Mouse (Mus musculus) stomach, postnatal 0 days (tissue): Measurements from ENCODE around the gene Vps13d. TPM values are rescaled to one million over a fixed set of nuclear protein-coding genes. Genes with fewer than 3 reads are reported as not detected.

Experiments
- ATAC-seq: fragments of 200-750 bp; cut with Nextera tagmentation; 2 replicates; pipeline ENCODE4 v1.8.0; 2017; ENCODE audit not compliant: low FRiP score, low TSS enrichment
- DNase-seq: peaks from one replicate; pipeline ENCODE4 v3.0.0-alpha.2; 2016; ENCODE audit warnings: low spot score
- H3K27ac ChIP-seq: fragments of 300-500 bp; sonication (generic); replicated peaks from 2 replicates; pipeline ENCODE4 v1.5.1; 2014; ENCODE audit warnings: mild to moderate bottlenecking, control low read depth
- H3K27me3 ChIP-seq: fragments of 300-500 bp; sonication (generic); 2 replicates; pipeline ENCODE4 v1.6.1; 2014; ENCODE audit warnings: low read length; ENCODE audit not compliant: control insufficient read depth, insufficient read depth
- H3K36me3 ChIP-seq: fragments of 300-500 bp; sonication (generic); 2 replicates; pipeline ENCODE4 v1.6.1; 2014; ENCODE audit warnings: low read length, mixed read lengths; ENCODE audit not compliant: control insufficient read depth, insufficient read depth
- H3K4me1 ChIP-seq: fragments of 300-500 bp; sonication (generic); replicated peaks from 2 replicates; pipeline ENCODE4 v1.6.1; 2014; ENCODE audit warnings: antibody characterized with exemption; ENCODE audit not compliant: control insufficient read depth, insufficient read depth
- H3K4me2 ChIP-seq: fragments of 300-500 bp; sonication (generic); replicated peaks from 2 replicates; pipeline ENCODE4 v1.6.1; 2014; ENCODE audit warnings: low read depth, mild to moderate bottlenecking, control low read depth, moderate library complexity
- H3K4me3 ChIP-seq: fragments of 300-500 bp; sonication (generic); 2 replicates; pipeline ENCODE4 v1.5.1; 2014; ENCODE audit warnings: low read depth, low read length, control low read depth
- H3K9ac ChIP-seq: fragments of 300-500 bp; sonication (generic); 2 replicates; pipeline ENCODE4 v1.6.1; 2014; ENCODE audit warnings: mild to moderate bottlenecking, low read length, control low read depth, mixed read lengths
- H3K9me3 ChIP-seq: fragments of 300-500 bp; sonication (generic); 2 replicates; pipeline ENCODE4 v1.6.1; 2016; ENCODE audit warnings: low read length; ENCODE audit not compliant: control insufficient read depth
- CTCF ChIP-seq: IDR thresholded peaks from 2 replicates; pipeline ENCODE4 v1.5.1; 2016; ENCODE audit warnings: antibody characterized with exemption, low read depth, mild to moderate bottlenecking, moderate library complexity
- EP300 ChIP-seq: optimal IDR thresholded peaks from 2 replicates; pipeline ENCODE3; 2016; ENCODE audit warnings: antibody characterized with exemption
- WGBS: fragments of 180-500 bp; shearing (Covaris S2); extraction: QIAGEN DNeasy Blood & Tissue Kit; methylation state at CpG from one replicate; pipeline ENCODE4 v1.1.7; 2014; 5-methylcytosine and 5-hydroxymethylcytosine counted together
- polyA plus RNA-seq: library from polyadenylated mRNA; unstranded; fragments of >200 nt; fragmentation: Nextera tagmentation; extraction: Ambion mirVana; gene quantifications from 2 replicates; pipeline ENCODE4 v1.2.1, GENCODE M21; 2015

Vps13d gene
- polyA plus RNA-seq, 1 experiment from 2014 or later, result 7.2 TPM

DNA sequence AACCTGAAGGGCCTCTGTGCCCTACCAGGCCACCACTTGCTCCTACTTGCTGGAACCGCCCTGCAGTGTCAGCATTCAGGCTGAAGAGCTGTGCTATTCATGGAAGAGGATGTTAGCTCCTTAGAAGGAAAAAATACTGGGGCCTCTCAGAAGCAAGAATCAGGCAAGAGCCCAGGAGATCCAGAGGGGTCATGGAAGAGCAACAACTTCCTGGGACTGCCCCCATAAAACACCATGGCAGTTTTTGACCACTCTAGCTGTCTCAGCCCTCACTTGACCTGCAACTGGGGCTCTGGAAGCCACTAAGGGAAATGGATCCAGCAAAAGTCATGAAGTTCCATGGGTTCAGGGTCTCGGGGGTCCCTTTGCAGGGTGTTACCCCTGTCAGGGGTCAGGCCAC lies 20.6 kb upstream of the Vps13d start:
- 81% methylated on average over 2 of the region's 2 CpGs for WGBS
- DNase-seq (no peak), ATAC-seq (no peak)
- no peak overlapping the region for H3K4me3 ChIP-seq
- no peak overlapping the region for H3K4me2 ChIP-seq
- H3K9ac ChIP-seq, result peak overlapping the region; percentile 27; the same call in 1 of the 2 replicates
- H3K27ac ChIP-seq, result no peak overlapping the region
- H3K36me3 ChIP-seq, result no peaks in the 10 kb centered on the region; the same call in 1 of the 2 replicates
- TF ChIP-seq EP300, result no peak
- TF ChIP-seq CTCF, result no peak
- H3K9me3 ChIP-seq, result no peaks in the 10 kb centered on the region
- H3K27me3 ChIP-seq, result no peaks in the 10 kb centered on the region
- H3K4me1 ChIP-seq, result no peaks in the 10 kb centered on the region

DNA sequence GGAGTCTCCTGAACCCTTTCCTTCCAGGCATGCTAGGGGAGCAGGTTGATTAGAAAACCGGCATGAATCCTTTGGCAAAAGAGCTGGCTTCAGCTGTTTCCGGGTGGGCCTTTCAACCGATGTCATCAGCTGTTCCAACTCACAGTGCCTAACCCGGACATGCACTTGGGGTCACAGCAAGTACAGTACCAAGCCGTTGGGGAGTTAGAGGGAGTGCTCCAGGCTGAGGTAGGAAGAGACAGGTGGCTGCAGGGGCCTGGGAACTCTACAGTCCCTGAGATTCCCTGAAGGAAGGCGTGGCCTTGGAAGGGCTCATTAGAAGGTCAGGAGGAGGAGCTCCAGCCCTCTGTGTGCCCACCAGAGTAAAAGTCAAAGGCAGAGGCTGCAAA lies 20.0 kb upstream of the Vps13d start:
- ATAC-seq (peak; percentile 60), DNase-seq (no peak)
- Histone ChIP-seq H3K9me3 (no peaks in the 10 kb centered on the region), H3K9ac (peak overlapping the region; percentile 27; the same call in 1 of the 2 replicates), H3K4me2 (no peak overlapping the region), H3K27me3 (no peaks in the 10 kb centered on the region), H3K4me3 (no peak overlapping the region), H3K36me3 (no peaks in the 10 kb centered on the region; the same call in 1 of the 2 replicates), H3K4me1 (no peaks in the 10 kb centered on the region), H3K27ac (peak overlapping the region; percentile 53; the same call in 1 of the 2 replicates)
- WGBS, result 28% methylated on average over 6 of the region's 6 CpGs
- TF ChIP-seq CTCF (no peak), EP300 (no peak)

DNA sequence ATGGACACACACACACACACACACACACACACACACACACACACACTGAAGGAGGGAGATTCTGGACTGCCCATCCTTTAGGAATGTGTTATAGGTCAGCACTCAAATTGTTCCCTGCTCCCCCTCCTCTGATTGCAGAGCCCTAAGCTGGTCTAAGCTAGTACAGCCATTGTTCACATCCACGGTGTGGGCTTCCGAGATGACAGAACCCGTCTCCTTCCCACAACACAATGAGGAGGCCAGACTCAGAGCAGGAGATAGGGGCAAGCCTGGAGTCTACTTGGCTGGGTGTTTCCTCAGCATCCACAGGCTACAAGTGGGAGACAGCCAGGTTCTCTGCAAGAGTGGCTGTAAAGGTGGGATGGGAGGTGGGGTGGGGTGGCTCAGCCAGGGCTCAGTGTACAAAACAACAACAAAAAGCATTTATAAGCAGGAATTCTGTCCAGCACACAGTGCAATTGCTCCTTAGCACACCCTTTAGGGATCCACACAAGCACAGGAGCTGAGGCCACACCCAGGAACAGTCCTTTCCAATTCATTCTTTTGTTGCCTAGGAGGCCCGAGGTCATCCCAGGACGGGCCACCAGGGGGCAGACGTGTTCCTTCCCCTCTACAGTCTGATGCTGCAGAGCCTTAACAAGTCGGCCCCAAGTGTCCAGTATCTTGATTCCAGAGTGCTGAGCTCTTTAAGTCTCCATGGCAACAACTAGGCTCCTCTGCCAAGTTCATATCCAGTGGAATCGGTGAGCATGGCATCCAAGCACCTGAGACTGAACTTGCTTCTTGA lies 19.4 kb upstream of the Vps13d start:
- H3K27ac ChIP-seq, result no peak overlapping the region
- peak; percentile 96 for TF ChIP-seq CTCF
- TF ChIP-seq EP300, result no peak
- H3K36me3 ChIP-seq, result no peaks in the 10 kb centered on the region; the same call in 1 of the 2 replicates
- WGBS, result 29% methylated on average over 8 of the region's 8 CpGs
- ATAC-seq (peak; percentile 85), DNase-seq (peak; percentile 93)
- no peaks in the 10 kb centered on the region for H3K4me1 ChIP-seq
- H3K4me3 ChIP-seq, result no peak overlapping the region
- no peak overlapping the region for H3K9ac ChIP-seq
- no peaks in the 10 kb centered on the region for H3K27me3 ChIP-seq
- H3K4me2 ChIP-seq, result no peak overlapping the region
- H3K9me3 ChIP-seq, result no peaks in the 10 kb centered on the region

DNA sequence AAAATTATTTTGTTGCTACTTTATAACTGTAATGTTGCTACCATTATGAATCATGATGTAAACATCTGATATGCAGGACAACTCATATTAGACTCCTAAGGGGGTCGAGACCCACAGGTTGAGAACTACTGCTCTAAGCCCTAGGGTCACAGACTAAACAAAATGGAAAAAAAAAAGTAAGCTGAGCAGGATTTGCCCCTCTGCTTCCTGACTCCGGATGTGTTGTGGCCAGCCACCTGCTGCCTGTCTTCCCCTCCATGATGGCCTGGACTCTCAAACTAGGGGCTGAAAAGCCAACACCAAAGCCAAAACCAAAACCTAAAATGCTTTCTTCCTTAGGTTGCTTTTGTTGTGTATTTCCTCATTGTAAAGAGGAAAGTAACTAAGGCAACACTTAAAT lies 16.3 kb upstream of the Vps13d start:
- Histone ChIP-seq H3K4me1 (no peaks in the 10 kb centered on the region), H3K9ac (no peak overlapping the region), H3K9me3 (no peaks in the 10 kb centered on the region), H3K27me3 (no peaks in the 10 kb centered on the region), H3K4me2 (no peak overlapping the region), H3K27ac (no peak overlapping the region), H3K4me3 (no peak overlapping the region), H3K36me3 (no peaks in the 10 kb centered on the region)
- ATAC-seq (no peak), DNase-seq (no peak)
- 57% methylated on average over 2 of the region's 2 CpGs for WGBS
- TF ChIP-seq CTCF, result no peak
- TF ChIP-seq EP300, result no peak

DNA sequence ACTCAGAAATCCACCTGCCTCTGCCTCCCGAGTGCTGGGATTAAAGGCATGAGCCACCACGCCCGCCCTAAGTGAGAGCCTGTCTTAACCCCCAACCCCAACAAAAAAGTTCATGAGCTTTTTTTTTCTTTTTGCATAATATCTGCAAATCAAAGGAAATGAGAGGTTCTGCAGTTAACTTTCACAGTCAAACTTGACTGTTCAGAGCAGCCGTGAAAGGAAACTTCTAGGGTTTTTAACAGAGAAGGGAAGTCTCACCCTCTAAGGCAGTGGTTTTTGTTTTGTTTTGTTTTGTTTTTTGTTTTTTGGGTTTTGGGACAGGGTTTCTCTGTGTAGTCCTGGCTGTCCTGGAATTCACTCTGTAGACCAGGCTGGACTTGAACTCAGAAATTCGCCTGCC lies 15.8 kb upstream of the Vps13d start:
- H3K27ac ChIP-seq, result no peak overlapping the region
- no peak for TF ChIP-seq EP300
- TF ChIP-seq CTCF, result no peak
- no peak for DNase-seq
- no peak overlapping the region for H3K4me3 ChIP-seq
- H3K9ac ChIP-seq, result no peak overlapping the region
- H3K36me3 ChIP-seq, result no peaks in the 10 kb centered on the region
- no peaks in the 10 kb centered on the region for H3K4me1 ChIP-seq
- no peak overlapping the region for H3K4me2 ChIP-seq
- no peaks in the 10 kb centered on the region for H3K27me3 ChIP-seq
- ATAC-seq, result no peak
- no peaks in the 10 kb centered on the region for H3K9me3 ChIP-seq
- WGBS, result 91% methylated on average over 5 of the region's 5 CpGs

DNA sequence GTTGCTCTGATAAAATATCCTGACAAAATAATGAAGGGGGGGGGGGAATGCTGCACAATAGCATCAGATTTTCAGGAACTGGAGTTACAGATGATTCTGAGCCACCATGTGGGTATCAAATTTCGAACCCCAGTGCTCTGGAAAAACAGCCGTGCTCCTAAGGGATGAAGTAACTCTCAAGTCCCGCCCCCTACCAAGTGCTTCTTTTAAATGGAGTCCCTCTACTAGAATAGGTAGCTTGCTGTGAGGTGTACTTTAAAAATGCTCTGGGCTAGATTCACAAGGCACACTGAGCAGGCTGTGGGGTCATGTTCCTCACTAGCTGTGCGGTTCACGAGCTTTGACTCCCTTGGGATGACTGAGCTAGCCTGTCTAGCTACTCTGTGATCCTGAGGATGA lies 14.9 kb upstream of the Vps13d start:
- no peak overlapping the region for H3K27ac ChIP-seq
- no peaks in the 10 kb centered on the region for H3K27me3 ChIP-seq
- no peak overlapping the region for H3K4me2 ChIP-seq
- H3K36me3 ChIP-seq, result no peaks in the 10 kb centered on the region
- WGBS, result 41% methylated on average over 5 of the region's 5 CpGs
- no peak overlapping the region for H3K4me3 ChIP-seq
- ATAC-seq, result no peak
- no peak for DNase-seq
- H3K9ac ChIP-seq, result no peak overlapping the region
- H3K4me1 ChIP-seq, result no peaks in the 10 kb centered on the region
- TF ChIP-seq EP300 (no peak), CTCF (no peak)
- H3K9me3 ChIP-seq, result no peaks in the 10 kb centered on the region
